Mouse (Mus musculus) G1E (cell line): ENCODE data around the gene Gm4491. TPM values are rescaled to one million over a fixed set of nuclear protein-coding genes. Genes with fewer than 3 reads are reported as not detected.
A peak's percentile ranks its signal among the peaks of the same experiment; 100 is the strongest.
"Not testable (repeated sequence)": the region's sequence is repeated elsewhere in the genome, so short reads cannot be mapped to it uniquely, and the experiment has no call there.

Source experiments
- ATAC-seq: 2 replicates; pipeline ENCODE4 v1.8.0; 2016; ENCODE audit warnings: mild to moderate bottlenecking; ENCODE audit not compliant: insufficient number of reproducible peaks, poor library complexity, low FRiP score, severe bottlenecking; ENCODE audit errors: extremely low read depth
- DNase-seq: peaks from one replicate; pipeline ENCODE4 v3.0.0; 2012; ENCODE audit warnings: low spot score
- H3K27me3 ChIP-seq: 2 replicates; pipeline ENCODE4 v1.6.1; 2012; ENCODE audit warnings: mild to moderate bottlenecking, low read length, inconsistent platforms; ENCODE audit not compliant: insufficient read depth
- H3K36me3 ChIP-seq: replicated peaks from 2 replicates; pipeline ENCODE3; 2012; ENCODE audit warnings: mild to moderate bottlenecking, inconsistent platforms
- H3K4me1 ChIP-seq: 2 replicates; pipeline ENCODE4 v1.6.1; 2012; ENCODE audit warnings: low read depth, low read length, inconsistent platforms, mixed read lengths; ENCODE audit not compliant: insufficient read depth
- H3K4me3 ChIP-seq: 2 replicates; pipeline ENCODE4 v1.5.1; 2012; ENCODE audit warnings: low read depth, mild to moderate bottlenecking, inconsistent platforms, low read length, moderate library complexity, mixed read lengths
- H3K9me3 ChIP-seq: replicated peaks from 2 replicates; pipeline ENCODE4 v1.6.1; 2012; ENCODE audit warnings: inconsistent platforms
- CTCF ChIP-seq: IDR thresholded peaks from 2 replicates; pipeline ENCODE4 v1.5.1; 2012; ENCODE audit warnings: low read depth, low read length, inconsistent platforms, mixed read lengths
- GATA1 ChIP-seq: IDR thresholded peaks from 2 replicates; pipeline ENCODE4 v1.6.1; 2012; ENCODE audit warnings: borderline replicate concordance, low read length, inconsistent platforms, mixed read lengths
- GATA2 ChIP-seq: IDR thresholded peaks from 2 replicates; pipeline ENCODE4 v1.6.1; 2012; ENCODE audit warnings: low read depth, low read length, inconsistent platforms, borderline replicate concordance
- POLR2AphosphoS5 ChIP-seq: IDR thresholded peaks from 2 replicates; pipeline ENCODE4 v1.6.1; 2012; ENCODE audit warnings: low read depth, low read length, inconsistent platforms; ENCODE audit not compliant: insufficient replicate concordance
- TAL1 ChIP-seq: conservative IDR thresholded peaks from 2 replicates; pipeline ENCODE4 v1.6.1; 2012; ENCODE audit warnings: low read depth, low read length, inconsistent platforms, mixed read lengths
- polyA plus RNA-seq: library from polyadenylated mRNA; stranded (reverse); fragments of >175 nt; gene quantifications from 2 replicates; pipeline ENCODE4 v1.2.3, GENCODE M21; 2012
- total RNA-seq, 2 experiments: library from RNA; stranded (forward) in 1 of 2; stranded (reverse) in 1 of 2; fragments of 200-1000 nt in 1 of 2; fragments of >200 nt in 1 of 2; fragmentation: Nextera tagmentation in 1 of 2; gene quantifications; 2 replicates each; pipeline ENCODE4 v1.2.3; 2014 to 2017

Gene Gm4491
- total and polyA plus RNA-seq, 3 experiments: not detected

GRCm38 (mm10) chr14:57093029-57093428 lies 22.7 kb downstream of the Gm4491 start:
- peak; percentile 33 for DNase-seq
- no peaks in the 10 kb centered on the region for H3K4me1 ChIP-seq
- ATAC-seq: no peak
- H3K4me3 ChIP-seq: no peak overlapping the region
- no peak for TF ChIP-seq TAL1
- no peak for TF ChIP-seq POLR2AphosphoS5
- no peak for TF ChIP-seq GATA1
- no peak for TF ChIP-seq CTCF
- no peak for TF ChIP-seq GATA2
- H3K9me3 ChIP-seq: no peaks in the 10 kb centered on the region
- H3K36me3 ChIP-seq: no peaks in the 10 kb centered on the region
- H3K27me3 ChIP-seq: peaks cover 14% of the 10 kb centered on the region; the same call in 1 of the 2 replicates

- peaks cover 17% of the 10 kb centered on the region for H3K27me3 ChIP-seq
- TF ChIP-seq GATA2 (no peak), POLR2AphosphoS5 (no peak), TAL1 (no peak), CTCF (no peak), GATA1 (no peak)
- H3K4me3 ChIP-seq: no peak overlapping the region
- H3K36me3 ChIP-seq: no peaks in the 10 kb centered on the region
- no peaks in the 10 kb centered on the region for H3K4me1 ChIP-seq
- H3K9me3 ChIP-seq: no peaks in the 10 kb centered on the region
- no peak for ATAC-seq
- no peak for DNase-seq
Observed at GRCm38 (mm10) chr14:57090001-57090400, 25.7 kb downstream of the Gm4491 start.

- H3K9me3 ChIP-seq: no peaks in the 10 kb centered on the region
- no peak for ATAC-seq
- H3K4me3 ChIP-seq: no peak overlapping the region
- no peaks in the 10 kb centered on the region for H3K36me3 ChIP-seq
- TF ChIP-seq POLR2AphosphoS5 (no peak), GATA1 (no peak), TAL1 (no peak), GATA2 (no peak), CTCF (no peak)
- H3K27me3 ChIP-seq: peaks cover 17% of the 10 kb centered on the region
- no peak for DNase-seq
- no peaks in the 10 kb centered on the region for H3K4me1 ChIP-seq
Observed at GRCm38 (mm10) chr14:57089107-57089506, 26.6 kb downstream of the Gm4491 start.

GRCm38 (mm10) chr14:57084180-57084668 lies 31.5 kb downstream of the Gm4491 start:
- H3K27me3 ChIP-seq: peaks cover 10% of the 10 kb centered on the region
- H3K4me1 ChIP-seq: no peaks in the 10 kb centered on the region
- no peak for TF ChIP-seq TAL1
- no peak for TF ChIP-seq POLR2AphosphoS5
- no peak for TF ChIP-seq CTCF
- no peak for TF ChIP-seq GATA2
- TF ChIP-seq GATA1: no peak
- ATAC-seq: no peak
- H3K4me3 ChIP-seq: no peak overlapping the region
- H3K9me3 ChIP-seq: no peaks in the 10 kb centered on the region
- H3K36me3 ChIP-seq: no peaks in the 10 kb centered on the region
- no peak for DNase-seq

- TF ChIP-seq CTCF (no peak), TAL1 (no peak), GATA1 (no peak), POLR2AphosphoS5 (no peak), GATA2 (no peak)
- no peaks in the 10 kb centered on the region for H3K4me1 ChIP-seq
- no peak for DNase-seq
- ATAC-seq: no peak
- H3K9me3 ChIP-seq: no peaks in the 10 kb centered on the region
- H3K4me3 ChIP-seq: no peak overlapping the region
- no peaks in the 10 kb centered on the region for H3K36me3 ChIP-seq
- H3K27me3 ChIP-seq: peaks cover 6% of the 10 kb centered on the region
Observed at GRCm38 (mm10) chr14:57082863-57083262, 32.8 kb downstream of the Gm4491 start.

GRCm38 (mm10) chr14:57075537-57075936 lies 40.1 kb downstream of the Gm4491 start:
- Histone ChIP-seq H3K9me3 (no peaks in the 10 kb centered on the region), H3K27me3 (peaks cover 9% of the 10 kb centered on the region; the same call in 1 of the 2 replicates), H3K4me1 (no peaks in the 10 kb centered on the region), H3K4me3 (no peak overlapping the region), H3K36me3 (no peaks in the 10 kb centered on the region)
- DNase-seq (no peak), ATAC-seq (no peak)
- TF ChIP-seq GATA1: no peak

- not testable (repeated sequence) for H3K36me3 ChIP-seq, H3K4me1 ChIP-seq, ATAC-seq, H3K9me3 ChIP-seq, H3K4me3 ChIP-seq, H3K27me3 ChIP-seq
- DNase-seq: peak; percentile 7
- TF ChIP-seq CTCF: peak; percentile 97
Observed at GRCm38 (mm10) chr14:57069906-57070305, 45.8 kb downstream of the Gm4491 start.
